Mouse (Mus musculus): ENCODE measurements at regions not wholly inside any gene's neighbourhood (a gene's known extent, or its start where the extent isn't known, plus 50 kb on each side); places are given as distances from the start of the nearest gene placed in this dataset.

DNA sequence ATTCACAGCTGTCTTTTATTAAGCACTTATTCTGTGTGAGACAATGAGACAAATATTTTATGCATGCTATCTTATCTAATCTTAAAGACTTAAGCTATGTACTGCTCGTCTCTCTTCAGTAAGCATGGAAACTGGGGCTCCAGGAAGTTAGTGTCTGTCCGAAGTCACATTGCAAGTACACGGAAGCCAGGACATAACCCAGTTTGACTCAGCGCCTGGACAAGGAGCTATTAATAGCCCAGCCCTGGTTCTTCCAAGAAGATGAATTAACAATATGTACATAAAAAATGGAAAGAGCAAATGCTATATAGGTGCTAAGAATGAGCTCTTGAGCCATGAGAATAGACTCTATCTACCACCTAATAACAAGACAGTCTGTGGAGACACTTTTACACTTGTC, 85.2 kb upstream of the Col24a1 start:
- no peak for DNase-seq

DNA sequence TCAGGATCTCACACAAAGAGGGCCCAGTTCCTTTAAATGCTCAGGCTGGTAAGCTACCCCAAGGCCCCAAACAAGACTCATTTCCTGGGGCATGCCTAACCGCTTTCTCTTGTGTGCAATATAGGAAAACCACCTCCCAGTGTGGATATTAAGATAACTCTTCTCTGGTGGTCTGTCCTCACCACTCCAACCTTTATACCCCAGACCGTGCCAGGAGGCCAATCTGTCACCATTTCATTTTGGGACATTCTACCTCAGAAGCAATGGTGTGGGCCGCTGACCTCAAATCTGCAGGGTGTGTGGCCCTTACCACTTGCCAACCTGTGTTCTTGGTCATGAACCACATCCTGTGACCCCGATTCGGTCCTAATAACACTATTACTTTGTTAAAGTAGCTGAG, 82.1 kb upstream of the Col24a1 start:
- no peak for DNase-seq

DNA sequence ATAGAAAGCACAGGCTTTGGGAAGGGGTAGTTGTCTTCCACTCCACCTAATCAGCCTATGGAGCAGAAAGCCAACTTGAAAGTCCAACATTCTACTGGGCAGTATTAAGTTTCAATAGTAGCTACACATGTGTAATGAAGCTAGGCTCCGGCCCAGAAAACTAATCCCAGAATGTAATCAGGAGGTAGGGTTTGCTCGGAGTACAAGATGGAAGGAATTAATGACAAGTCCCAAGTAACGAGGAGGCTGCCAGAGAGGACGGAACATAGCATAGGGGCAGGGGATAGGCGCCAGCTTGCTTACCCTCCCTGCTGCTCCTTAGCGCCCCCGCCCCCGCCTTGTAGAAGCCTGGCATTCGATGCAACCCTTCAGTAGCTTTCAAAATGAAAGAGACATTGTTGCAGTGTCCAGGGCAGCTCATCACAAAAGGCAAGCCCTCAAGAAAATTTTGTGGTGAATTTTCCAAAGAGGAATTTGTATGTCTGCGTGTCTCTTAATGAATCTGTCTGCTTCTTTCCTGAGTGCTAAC, 75.2 kb upstream of the Col24a1 start:
- DNase-seq = no peak

DNA sequence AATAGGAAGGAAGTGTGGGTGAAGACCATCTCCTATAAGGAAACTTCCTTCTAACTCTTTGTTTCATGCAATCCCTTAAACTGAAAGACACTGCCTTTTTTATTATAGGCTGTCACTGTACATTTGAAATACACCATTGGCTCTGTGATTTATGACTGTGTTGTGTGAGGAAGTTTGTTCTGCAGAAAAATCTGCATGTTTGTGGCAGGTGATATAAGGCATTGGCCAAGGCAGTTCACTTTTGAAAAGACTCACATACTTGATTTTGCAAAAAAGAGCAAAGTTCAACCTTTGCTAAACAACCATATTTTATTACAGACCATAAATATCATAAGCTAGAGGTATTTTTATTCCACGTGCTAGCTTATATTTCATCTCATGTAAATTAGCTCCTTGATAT, 69.3 kb upstream of the Col24a1 start:
- DNase-seq = no peak

DNA sequence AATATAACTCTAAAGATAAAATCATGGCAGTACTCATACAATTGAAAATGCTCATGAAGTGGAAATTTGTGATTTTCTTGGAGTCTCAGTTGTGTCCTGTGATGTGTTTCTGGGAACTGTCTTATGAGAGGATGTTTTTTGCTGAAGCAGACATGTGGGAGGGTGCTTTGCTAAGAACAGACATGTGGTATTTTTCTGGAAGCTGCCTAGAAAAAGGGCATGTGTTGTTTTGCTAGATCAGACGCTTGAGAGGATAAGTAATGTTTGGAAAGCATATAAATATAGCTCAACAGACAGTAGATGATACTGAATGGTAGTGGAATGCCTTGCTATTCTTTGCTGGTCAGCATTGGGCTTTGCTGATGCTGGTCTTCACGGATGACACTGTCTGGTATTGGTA, 68.2 kb upstream of the Col24a1 start:
- DNase-seq = no peak

DNA sequence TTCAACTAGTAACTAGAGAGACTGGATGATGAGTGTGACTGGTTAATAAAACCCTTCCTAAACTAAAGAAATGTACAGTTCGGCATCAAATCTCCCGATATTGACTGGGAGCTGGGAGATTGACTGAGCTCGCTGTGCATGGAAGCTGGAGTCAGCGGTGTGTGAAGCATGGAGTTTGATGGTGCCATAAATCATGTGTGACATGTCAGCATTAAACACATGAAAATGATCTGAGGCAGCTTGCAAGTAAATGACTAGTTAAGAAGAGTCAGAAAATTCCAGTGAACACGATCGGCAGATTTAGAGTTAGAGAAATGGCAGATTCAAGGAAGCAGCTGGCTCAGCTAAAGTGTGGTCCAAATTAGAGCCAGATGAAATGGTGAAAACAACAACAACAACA, 61.6 kb upstream of the Col24a1 start:
- peak; percentile 30 for DNase-seq

DNA sequence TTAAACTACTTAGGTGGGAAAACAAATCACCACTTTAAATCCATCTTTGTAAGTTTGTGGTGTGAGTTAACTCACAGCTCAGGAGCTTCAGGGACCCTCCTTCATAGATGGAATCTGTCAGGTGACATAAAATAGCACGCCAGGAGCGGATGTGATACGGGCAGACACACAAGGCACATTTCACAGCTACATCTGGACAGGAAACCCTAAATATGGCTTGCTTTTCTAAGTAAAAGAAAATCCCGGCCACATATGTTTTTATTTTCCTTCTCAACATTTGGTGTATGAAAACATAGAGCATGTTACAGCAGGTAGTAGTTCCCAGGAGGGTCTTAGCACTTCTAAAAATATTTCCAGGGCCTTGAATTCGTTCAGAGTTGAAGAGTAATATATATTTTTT, 50.1 kb upstream of the Col24a1 start:
- peak; percentile 29 for DNase-seq

All from embryo, embryonic 11 days (tissue).